Mouse (Mus musculus) liver, embryonic 15.5 days (tissue): Measurements from ENCODE around the gene Sall1. TPM values are rescaled to one million over a fixed set of nuclear protein-coding genes. Genes with fewer than 3 reads are reported as not detected.
A peak's percentile ranks its signal among the peaks of the same experiment; 100 is the strongest.

Source experiments
- ATAC-seq: fragments of 200-750 bp; cut with Nextera tagmentation; 2 replicates; pipeline ENCODE4 v1.8.0; 2017; ENCODE audit warnings: moderate number of reproducible peaks, mild to moderate bottlenecking, moderate library complexity; ENCODE audit not compliant: insufficient read depth
- H3K27ac ChIP-seq: fragments of 300-500 bp; sonication (generic); replicated peaks from 2 replicates; pipeline ENCODE4 v1.5.1; 2015; ENCODE audit warnings: mild to moderate bottlenecking, inconsistent platforms
- H3K27me3 ChIP-seq: fragments of 300-500 bp; sonication (generic); 2 replicates; pipeline ENCODE4 v1.6.1; 2015; ENCODE audit warnings: mild to moderate bottlenecking, inconsistent platforms
- H3K36me3 ChIP-seq: fragments of 300-500 bp; sonication (generic); replicated peaks from 2 replicates; pipeline ENCODE4 v1.6.1; 2015; ENCODE audit warnings: moderate library complexity, mild to moderate bottlenecking, inconsistent platforms
- H3K4me1 ChIP-seq: fragments of 300-500 bp; sonication (generic); replicated peaks from 2 replicates; pipeline ENCODE4 v1.6.1; 2015; ENCODE audit warnings: inconsistent platforms
- H3K4me2 ChIP-seq: fragments of 300-500 bp; sonication (generic); 2 replicates; pipeline ENCODE4 v1.6.1; 2015; ENCODE audit warnings: moderate library complexity, mild to moderate bottlenecking, inconsistent platforms
- H3K4me3 ChIP-seq: fragments of 300-500 bp; sonication (generic); replicated peaks from 2 replicates; pipeline ENCODE4 v1.5.1; 2015; ENCODE audit warnings: mild to moderate bottlenecking, inconsistent platforms
- H3K9ac ChIP-seq: fragments of 300-500 bp; sonication (generic); 2 replicates; pipeline ENCODE4 v1.6.1; 2015; ENCODE audit warnings: moderate library complexity, mild to moderate bottlenecking, inconsistent platforms
- H3K9me3 ChIP-seq: fragments of 300-500 bp; sonication (generic); replicated peaks from 2 replicates; pipeline ENCODE4 v1.6.1; 2016; ENCODE audit warnings: inconsistent platforms
- WGBS: fragments of 180-500 bp; shearing (Covaris S2); methylation state at CpG from one replicate; pipeline ENCODE4 v1.1.7; 2015; ENCODE audit warnings: mixed read lengths; ENCODE audit not compliant: insufficient replicate concordance; 5-methylcytosine and 5-hydroxymethylcytosine counted together
- polyA plus RNA-seq: library from polyadenylated mRNA; unstranded; fragments of >200 nt; fragmentation: Nextera tagmentation; extraction: Ambion mirVana; gene quantifications from 2 replicates; pipeline ENCODE4 v1.2.1, GENCODE M21; 2015

Sall1 gene
- 0.99 and 1.0 TPM in 2 replicates for polyA plus RNA-seq

DNA sequence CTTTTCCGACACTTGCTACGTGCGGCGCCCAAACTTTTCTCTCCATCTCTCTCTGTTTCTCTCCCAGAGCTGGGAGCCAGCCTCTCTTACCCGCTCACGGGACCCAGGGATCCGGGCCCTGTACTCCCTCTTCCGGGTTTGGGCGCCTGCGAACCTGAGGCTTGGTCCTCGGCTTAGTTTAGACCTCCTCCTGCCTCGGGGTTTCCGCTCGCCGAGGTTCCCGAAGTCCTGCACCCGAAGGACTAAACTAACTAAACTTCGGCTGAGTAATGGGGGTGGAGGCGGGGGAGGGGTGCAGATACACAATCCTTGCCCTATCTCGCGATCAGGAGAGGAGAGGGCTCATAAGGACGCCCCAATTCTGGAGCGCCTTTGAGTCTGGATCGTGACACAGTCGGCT, at the start of gene Sall1:
TSS of gene Sall1 (minus strand) at position 223 of the 400 bp plus-strand sequence.
- peak within 1 kb of the TSS; percentile 54 for H3K4me2 ChIP-seq
- H3K27ac ChIP-seq = peak within 1 kb of the TSS; percentile 68
- H3K27me3 ChIP-seq = peaks cover 99% of the 10 kb centered on the region
- WGBS = under 1% methylated on average over 25 of the region's 25 CpGs
- no peaks in the 10 kb centered on the region for H3K9me3 ChIP-seq
- peak within 1 kb of the TSS; percentile 52 for H3K4me3 ChIP-seq
- ATAC-seq = no peak
- H3K36me3 ChIP-seq = no peaks in the 10 kb centered on the region
- no peak within 1 kb of the TSS for H3K9ac ChIP-seq
- H3K4me1 ChIP-seq = no peaks in the 10 kb centered on the region

- no peak overlapping the region for H3K27ac ChIP-seq
- no peak overlapping the region for H3K4me2 ChIP-seq
- H3K4me3 ChIP-seq = no peak overlapping the region
- no peak for ATAC-seq
- H3K9me3 ChIP-seq = no peaks in the 10 kb centered on the region
- no peaks in the 10 kb centered on the region for H3K4me1 ChIP-seq
- H3K9ac ChIP-seq = no peak overlapping the region
- H3K27me3 ChIP-seq = no peaks in the 10 kb centered on the region
- WGBS = 41% methylated on average over 5 of the region's 5 CpGs
- H3K36me3 ChIP-seq = no peaks in the 10 kb centered on the region
Observed at GRCm38 (mm10) chr8:89089916-89090315, 46.0 kb upstream of the Sall1 start.

- Histone ChIP-seq H3K9ac (no peak overlapping the region), H3K9me3 (no peaks in the 10 kb centered on the region), H3K4me1 (no peaks in the 10 kb centered on the region), H3K27ac (no peak overlapping the region), H3K4me3 (no peak overlapping the region), H3K36me3 (no peaks in the 10 kb centered on the region), H3K27me3 (no peaks in the 10 kb centered on the region), H3K4me2 (no peak overlapping the region)
- no peak for ATAC-seq
- 72% methylated on average over 2 of the region's 2 CpGs for WGBS
Observed at GRCm38 (mm10) chr8:89079147-89079546, 35.2 kb upstream of the Sall1 start.

GRCm38 (mm10) chr8:89072968-89073382, 29.0 kb upstream of the Sall1 start:
- Histone ChIP-seq H3K4me1 (no peaks in the 10 kb centered on the region), H3K36me3 (no peaks in the 10 kb centered on the region), H3K9me3 (no peaks in the 10 kb centered on the region), H3K27me3 (no peaks in the 10 kb centered on the region), H3K4me3 (no peak overlapping the region), H3K9ac (no peak overlapping the region), H3K27ac (no peak overlapping the region), H3K4me2 (no peak overlapping the region)
- ATAC-seq = no peak
- 21% methylated on average over 3 of the region's 3 CpGs for WGBS

DNA sequence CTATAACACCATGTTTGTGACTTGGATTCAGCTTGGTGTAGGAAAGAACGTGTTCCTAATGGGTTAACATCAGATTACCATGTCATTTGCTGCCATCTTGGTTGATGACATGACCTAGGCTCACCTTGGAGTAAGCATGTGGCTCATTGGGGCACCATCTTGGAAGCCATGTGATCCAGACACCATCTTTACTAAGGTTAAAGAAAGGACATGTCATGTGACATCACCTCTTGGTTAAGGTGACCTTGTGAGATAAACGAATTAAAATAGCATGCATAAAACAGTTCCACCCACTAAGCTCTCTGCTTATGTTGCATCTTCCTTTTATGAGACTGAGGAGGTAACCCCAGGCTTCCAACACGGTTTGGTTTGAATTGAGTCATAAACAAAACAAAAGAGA, 23.5 kb upstream of the Sall1 start:
- Histone ChIP-seq H3K9me3 (no peaks in the 10 kb centered on the region), H3K4me1 (no peaks in the 10 kb centered on the region), H3K4me3 (no peak overlapping the region), H3K4me2 (no peak overlapping the region), H3K9ac (no peak overlapping the region), H3K36me3 (no peaks in the 10 kb centered on the region), H3K27ac (no peak overlapping the region), H3K27me3 (no peaks in the 10 kb centered on the region)
- no peak for ATAC-seq
- WGBS = 43% methylated on average over 3 of the region's 3 CpGs

- Histone ChIP-seq H3K4me3 (no peak overlapping the region), H3K27me3 (no peaks in the 10 kb centered on the region), H3K4me1 (no peaks in the 10 kb centered on the region), H3K9me3 (no peaks in the 10 kb centered on the region), H3K4me2 (no peak overlapping the region), H3K27ac (no peak overlapping the region), H3K36me3 (no peaks in the 10 kb centered on the region), H3K9ac (no peak overlapping the region)
- WGBS = 69% methylated on average over 9 of the region's 9 CpGs
- no peak for ATAC-seq
Observed at GRCm38 (mm10) chr8:89064042-89064441, 20.1 kb upstream of the Sall1 start.

DNA sequence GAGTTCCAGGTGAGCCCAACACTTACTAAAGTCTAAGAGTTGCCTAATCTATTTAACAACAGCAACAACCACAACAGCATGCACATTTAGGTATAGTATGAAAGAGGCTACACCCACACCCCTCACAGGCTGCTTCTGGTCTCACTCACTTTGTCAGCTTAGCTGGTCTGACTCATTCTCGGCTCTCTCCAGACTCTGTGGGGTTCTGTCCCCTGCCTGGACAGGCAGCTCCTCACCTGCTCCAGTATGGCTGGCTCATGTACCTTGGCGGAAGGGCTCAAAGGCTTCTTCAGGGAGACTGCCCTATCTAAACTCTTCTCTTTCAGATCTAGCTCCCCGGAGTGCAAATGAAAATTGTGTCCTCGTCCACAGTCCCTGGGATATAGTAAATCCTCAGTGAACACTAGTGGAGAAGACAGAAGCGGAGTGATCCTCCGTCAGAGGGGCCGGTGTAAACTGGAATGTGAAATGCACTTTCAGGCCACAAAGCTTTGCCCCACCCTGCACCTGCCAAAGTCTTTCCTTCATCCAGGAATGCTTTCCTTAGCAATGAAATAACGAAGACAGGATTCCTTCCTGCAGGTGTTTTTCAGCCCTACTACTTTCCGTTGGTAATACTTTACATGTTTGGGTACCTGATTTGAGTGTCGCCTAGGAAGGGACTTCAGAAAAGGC, 19.5 kb upstream of the Sall1 start:
- ATAC-seq = no peak
- WGBS = 62% methylated on average over 10 of the region's 10 CpGs
- no peaks in the 10 kb centered on the region for H3K36me3 ChIP-seq
- H3K27me3 ChIP-seq = no peaks in the 10 kb centered on the region
- H3K4me1 ChIP-seq = no peaks in the 10 kb centered on the region
- no peak overlapping the region for H3K4me3 ChIP-seq
- no peaks in the 10 kb centered on the region for H3K9me3 ChIP-seq
- H3K4me2 ChIP-seq = no peak overlapping the region
- H3K9ac ChIP-seq = no peak overlapping the region
- H3K27ac ChIP-seq = no peak overlapping the region

DNA sequence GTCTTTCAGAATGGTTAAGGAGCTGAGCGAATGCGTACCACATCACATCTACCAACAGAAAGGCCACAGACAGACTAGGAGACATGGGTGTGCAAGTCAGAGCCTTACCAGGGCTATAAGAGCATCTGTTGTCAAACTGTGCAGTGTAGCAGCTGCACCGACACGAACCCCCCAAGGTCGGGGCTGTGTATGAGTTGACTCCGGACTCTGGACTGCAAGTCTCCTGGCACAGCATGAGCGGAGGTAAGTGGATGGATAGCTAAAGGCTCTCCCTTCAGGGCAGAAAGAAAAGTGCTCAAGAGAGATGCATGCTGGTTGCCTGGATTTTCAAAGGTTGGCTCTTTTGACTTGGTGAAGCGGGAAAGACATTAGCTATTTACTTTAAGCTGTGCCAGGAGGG, 16.8 kb upstream of the Sall1 start:
- 71% methylated on average over 8 of the region's 8 CpGs for WGBS
- H3K4me1 ChIP-seq = no peaks in the 10 kb centered on the region
- H3K9ac ChIP-seq = no peak overlapping the region
- H3K9me3 ChIP-seq = no peaks in the 10 kb centered on the region
- no peak overlapping the region for H3K27ac ChIP-seq
- H3K4me2 ChIP-seq = no peak overlapping the region
- no peak for ATAC-seq
- no peaks in the 10 kb centered on the region for H3K27me3 ChIP-seq
- no peaks in the 10 kb centered on the region for H3K36me3 ChIP-seq
- no peak overlapping the region for H3K4me3 ChIP-seq

DNA sequence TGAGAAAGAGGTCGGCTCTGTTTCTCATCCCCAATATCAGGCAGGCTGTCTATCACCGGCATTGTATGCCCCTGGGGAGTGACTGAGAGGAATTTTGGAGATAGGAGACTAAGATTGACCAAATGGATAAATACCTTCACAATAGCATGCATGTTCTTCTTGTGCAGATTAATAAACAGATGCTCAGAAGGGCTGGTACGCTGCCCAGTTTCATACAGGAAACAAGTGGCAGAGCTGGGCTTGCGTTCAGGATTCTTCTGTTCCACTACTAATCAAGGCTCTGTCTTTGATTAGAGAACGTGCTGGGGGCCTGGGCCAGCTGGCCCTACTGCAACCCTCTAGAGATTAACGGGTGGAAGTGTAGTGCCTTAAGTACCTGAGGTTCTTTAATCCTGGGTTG, 15.5 kb upstream of the Sall1 start:
- no peaks in the 10 kb centered on the region for H3K36me3 ChIP-seq
- no peak overlapping the region for H3K4me3 ChIP-seq
- H3K4me1 ChIP-seq = no peaks in the 10 kb centered on the region
- H3K9me3 ChIP-seq = no peaks in the 10 kb centered on the region
- WGBS = 52% methylated on average over 6 of the region's 6 CpGs
- no peak overlapping the region for H3K4me2 ChIP-seq
- no peak overlapping the region for H3K27ac ChIP-seq
- no peak overlapping the region for H3K9ac ChIP-seq
- no peak for ATAC-seq
- H3K27me3 ChIP-seq = no peaks in the 10 kb centered on the region

DNA sequence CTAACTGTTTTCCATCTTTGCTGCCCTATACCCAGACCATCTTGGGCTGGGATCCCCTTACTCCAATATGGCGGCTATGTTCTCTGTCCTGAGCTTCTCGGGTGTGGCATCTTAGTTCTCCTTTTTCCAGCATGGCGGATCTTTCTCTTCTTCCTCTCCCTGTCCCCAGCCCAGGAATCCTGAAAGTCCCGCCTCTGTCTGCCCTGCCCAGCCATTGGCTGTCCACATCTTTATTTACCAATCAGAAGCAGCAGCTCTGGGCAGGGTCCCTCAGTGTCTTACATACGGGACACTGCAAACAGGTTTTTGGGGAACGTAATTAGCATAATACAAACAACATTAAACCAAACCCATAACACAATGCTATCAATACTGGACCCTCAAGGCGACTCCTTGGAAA, 8.9 kb upstream of the Sall1 start:
- no peak overlapping the region for H3K9ac ChIP-seq
- no peaks in the 10 kb centered on the region for H3K36me3 ChIP-seq
- no peak overlapping the region for H3K4me2 ChIP-seq
- no peak for ATAC-seq
- H3K27ac ChIP-seq = no peak overlapping the region
- 62% methylated on average over 7 of the region's 7 CpGs for WGBS
- no peak overlapping the region for H3K4me3 ChIP-seq
- no peaks in the 10 kb centered on the region for H3K4me1 ChIP-seq
- no peaks in the 10 kb centered on the region for H3K9me3 ChIP-seq
- peaks cover 17% of the 10 kb centered on the region for H3K27me3 ChIP-seq

GRCm38 (mm10) chr8:89046639-89047348, 2.8 kb upstream of the Sall1 start:
- H3K27ac ChIP-seq = no peak overlapping the region
- H3K27me3 ChIP-seq = peaks cover 78% of the 10 kb centered on the region
- H3K9me3 ChIP-seq = no peaks in the 10 kb centered on the region
- no peak overlapping the region for H3K9ac ChIP-seq
- 4% methylated on average over 26 of the region's 26 CpGs for WGBS
- no peak overlapping the region for H3K4me3 ChIP-seq
- H3K4me1 ChIP-seq = no peaks in the 10 kb centered on the region
- no peaks in the 10 kb centered on the region for H3K36me3 ChIP-seq
- no peak overlapping the region for H3K4me2 ChIP-seq
- no peak for ATAC-seq
